Mouse (Mus musculus) cerebellum, adult 11-12 months (tissue): ENCODE measurements around the gene Rnf7.
A peak's percentile ranks its signal among the peaks of the same experiment; 100 is the strongest.
"Not testable (repeated sequence)": the region's sequence is repeated elsewhere in the genome, so short reads cannot be mapped to it uniquely, and the experiment has no call there.

Experiments
- DNase-seq: peaks from one replicate; pipeline ENCODE4 v3.0.0; 2022

The Rnf7 gene

GRCm38 (mm10) chr9:96478071-96478888 lies at the start of gene Rnf7:
Gene Rnf7 (minus strand): TSS chr9:96478675.
- DNase-seq = peak; percentile 99

- DNase-seq = no peak
Measured at GRCm38 (mm10) chr9:96526011-96526410, 47.5 kb upstream of the Rnf7 start.

GRCm38 (mm10) chr9:96524972-96525506 lies 46.6 kb upstream of the Rnf7 start, which contains the start of gene Gm28729:
Gene Gm28729 (minus strand): TSS chr9:96525264.
- no peak for DNase-seq

DNA sequence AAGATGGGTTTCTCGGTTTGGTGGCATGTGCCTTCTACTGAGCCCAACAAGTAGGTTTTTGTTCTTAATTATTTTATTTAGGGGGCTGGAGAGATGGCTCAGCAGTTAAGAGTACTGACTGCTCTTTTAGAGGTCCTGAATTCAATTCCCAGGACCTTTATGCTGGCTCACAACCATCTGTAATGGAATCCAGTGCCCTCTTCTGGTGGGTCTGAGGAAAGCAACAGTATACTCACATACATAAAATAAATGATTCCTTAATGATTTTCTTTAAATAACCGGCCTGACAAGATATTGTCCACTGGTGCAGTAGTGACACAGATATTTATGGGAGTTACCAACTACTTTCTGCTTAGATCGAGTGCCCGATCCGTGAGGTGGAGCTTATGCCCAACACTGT lies 44.7 kb upstream of the Rnf7 start:
- no peak for DNase-seq

DNA sequence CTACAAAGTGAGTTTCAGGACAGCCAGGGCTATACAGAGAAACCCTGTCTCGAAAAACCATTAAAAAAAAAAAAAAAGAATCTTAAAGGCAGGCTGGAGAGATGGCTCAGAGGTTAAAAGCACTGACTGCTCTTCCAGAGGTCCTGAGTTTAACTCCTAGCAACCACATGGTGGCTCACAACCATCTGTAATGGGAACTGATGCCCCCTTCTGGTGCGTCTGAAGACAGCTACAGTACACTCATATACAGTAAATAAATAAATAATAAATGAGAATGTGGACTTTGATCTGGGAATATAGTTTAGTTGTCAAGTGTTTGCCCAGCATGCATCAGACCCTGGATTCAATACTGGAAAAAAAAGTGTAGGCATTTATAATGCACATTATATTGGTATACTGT lies 43.1 kb upstream of the Rnf7 start:
- DNase-seq = not testable (repeated sequence)

DNA sequence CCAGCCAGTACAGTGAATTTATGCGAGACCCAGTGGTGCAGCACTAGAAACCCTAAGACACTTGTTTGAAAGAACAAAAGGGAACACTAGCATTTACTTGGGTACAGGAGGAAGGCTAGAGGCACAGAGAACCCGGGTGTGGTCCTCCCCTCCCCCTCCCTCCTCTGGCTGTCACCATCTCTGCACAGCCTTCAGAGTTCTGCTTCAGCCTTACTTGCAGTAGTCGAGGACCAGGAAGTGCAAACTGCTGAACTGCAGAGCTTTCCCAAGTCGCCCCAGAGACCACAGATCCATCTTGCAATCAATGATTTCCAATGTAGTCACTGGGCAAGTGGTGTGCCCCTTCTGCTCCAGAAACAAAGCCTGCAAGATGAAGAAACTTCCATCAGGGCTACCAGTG lies 39.0 kb upstream of the Rnf7 start:
- no peak for DNase-seq

DNA sequence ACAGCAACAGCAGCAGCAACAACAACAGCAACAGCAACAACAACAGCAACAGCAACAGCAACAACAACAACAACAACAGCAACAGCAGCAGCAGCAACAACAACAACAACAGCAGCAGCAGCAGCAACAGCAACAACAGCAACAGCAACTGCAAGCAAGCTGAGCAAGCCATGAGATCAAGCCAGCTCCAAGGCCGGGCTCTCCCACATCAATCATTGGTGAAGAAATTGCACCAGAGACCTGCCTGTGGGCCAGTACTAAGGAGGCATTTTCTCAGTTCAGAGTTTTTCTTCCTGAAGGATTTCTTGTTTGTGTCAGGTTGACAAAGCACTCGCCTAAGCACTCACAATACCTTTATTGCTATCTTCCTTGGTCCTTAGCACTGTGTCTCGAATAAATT lies 38.3 kb upstream of the Rnf7 start:
- no peak for DNase-seq

DNA sequence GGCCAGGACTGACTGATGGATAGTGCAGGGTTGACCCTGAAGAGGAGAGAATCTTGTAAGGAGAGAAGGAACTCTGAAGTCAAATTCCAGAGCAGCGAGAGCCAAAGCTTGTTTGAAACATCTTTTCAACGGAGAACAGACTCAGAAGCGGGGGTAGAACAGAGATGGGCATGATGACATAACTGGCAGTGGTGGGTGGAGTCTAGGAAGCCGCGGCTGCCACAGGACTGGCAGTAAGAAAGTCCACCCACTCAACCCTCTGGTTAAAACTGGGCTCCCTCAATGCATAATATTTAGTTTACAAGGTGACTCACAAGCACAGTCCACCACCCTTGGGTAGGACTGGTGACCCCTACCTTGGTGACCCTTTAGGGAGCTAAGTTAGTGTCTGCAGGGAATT lies 37.3 kb upstream of the Rnf7 start:
- no peak for DNase-seq

DNA sequence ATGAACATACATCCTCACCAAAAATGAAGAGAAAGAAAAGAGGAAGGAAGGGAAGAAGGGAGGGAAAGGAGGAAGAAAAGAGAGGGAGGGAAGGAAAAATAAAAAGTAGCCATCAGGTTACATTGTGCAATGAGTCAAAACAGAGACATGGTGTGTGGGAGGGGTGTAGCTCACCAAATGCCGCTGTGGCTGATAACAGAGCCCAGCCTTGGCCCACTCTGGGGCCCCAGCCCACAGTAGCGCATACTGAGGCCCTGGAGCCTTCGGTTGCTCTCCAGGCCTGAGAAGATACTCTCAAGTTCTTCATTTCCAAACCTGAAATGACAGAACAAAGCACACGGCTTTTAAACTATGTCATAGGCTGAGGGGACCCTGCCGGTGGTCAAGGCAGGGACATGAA lies 35.8 kb upstream of the Rnf7 start:
- DNase-seq = no peak

DNA sequence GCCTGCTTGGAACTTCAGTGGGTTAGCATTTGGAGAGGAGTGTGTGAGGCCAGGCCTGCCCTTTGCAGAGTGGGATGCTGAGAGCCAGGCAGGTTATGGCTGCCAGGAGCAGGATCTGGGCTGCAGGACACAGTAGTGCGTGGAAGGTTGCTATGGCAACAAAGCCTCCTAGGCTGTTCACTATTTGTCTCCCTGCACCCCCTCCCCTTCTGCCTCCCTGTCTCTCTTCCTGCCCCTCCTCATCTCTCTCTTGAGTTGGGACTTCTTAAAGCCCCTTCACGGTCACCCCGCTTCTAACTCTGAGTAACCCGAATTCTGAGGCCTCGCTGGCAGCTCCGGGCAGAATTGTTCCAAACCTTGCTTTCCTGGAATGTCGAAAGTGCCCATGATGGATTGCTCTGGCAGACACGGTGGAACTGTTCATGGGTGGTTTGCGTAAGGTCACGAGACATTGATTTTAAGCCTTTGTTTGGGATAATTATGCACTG lies 27.6 kb upstream of the Rnf7 start:
- DNase-seq = no peak

- DNase-seq = no peak
Measured at GRCm38 (mm10) chr9:96505156-96505555, 26.7 kb upstream of the Rnf7 start.

DNA sequence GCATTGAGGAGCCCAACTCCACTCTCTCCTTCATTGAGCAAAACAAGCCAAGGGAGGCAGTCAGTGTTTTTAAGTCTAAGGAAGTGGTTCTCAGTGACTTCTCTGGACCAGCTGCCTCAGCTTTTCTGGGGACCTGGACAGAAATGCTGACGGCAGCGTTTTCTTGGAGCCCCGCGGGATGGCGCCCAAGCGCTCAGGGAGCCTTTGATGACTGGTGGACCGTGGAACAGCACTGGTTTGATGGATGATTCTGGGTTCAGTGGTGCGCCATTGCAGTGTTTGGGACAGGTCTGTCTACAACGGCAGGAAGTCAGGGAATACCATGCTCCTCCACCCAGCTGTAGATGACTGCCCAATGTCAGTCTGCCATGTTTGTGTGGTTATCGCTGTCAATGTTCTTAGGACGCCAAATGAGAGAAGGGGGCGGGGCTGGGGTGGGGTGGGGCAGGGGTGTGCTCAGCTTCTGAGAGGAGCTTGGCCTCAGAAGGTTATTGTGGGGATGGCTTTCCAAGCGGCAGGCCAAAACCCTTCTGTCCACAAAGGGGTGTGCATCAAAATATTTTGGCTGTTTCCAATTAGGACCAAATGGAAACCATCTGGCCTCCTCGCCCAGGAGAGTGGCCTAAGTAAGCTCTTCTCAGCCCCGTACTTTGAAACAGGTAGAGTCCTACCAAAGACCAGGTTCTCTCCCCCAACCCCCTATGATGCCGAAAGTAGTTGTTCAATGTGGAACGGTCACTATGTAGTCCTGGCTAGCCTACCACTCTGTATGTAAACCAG lies 25.8 kb upstream of the Rnf7 start:
- no peak for DNase-seq

- peak; percentile 52 for DNase-seq
Measured at GRCm38 (mm10) chr9:96502856-96503610, 24.6 kb upstream of the Rnf7 start.

GRCm38 (mm10) chr9:96501217-96501616 lies 22.7 kb upstream of the Rnf7 start:
- no peak for DNase-seq

GRCm38 (mm10) chr9:96493212-96493611 lies 14.7 kb upstream of the Rnf7 start:
- DNase-seq = no peak

- no peak for DNase-seq
Measured at GRCm38 (mm10) chr9:96491810-96492209, 13.3 kb upstream of the Rnf7 start.

- DNase-seq = not testable (repeated sequence)
Measured at GRCm38 (mm10) chr9:96487869-96488268, 9.4 kb upstream of the Rnf7 start.

GRCm38 (mm10) chr9:96483648-96484047 lies 5.2 kb upstream of the Rnf7 start:
- DNase-seq = no peak

GRCm38 (mm10) chr9:96483028-96483427 lies 4.6 kb upstream of the Rnf7 start:
- DNase-seq = no peak

DNA sequence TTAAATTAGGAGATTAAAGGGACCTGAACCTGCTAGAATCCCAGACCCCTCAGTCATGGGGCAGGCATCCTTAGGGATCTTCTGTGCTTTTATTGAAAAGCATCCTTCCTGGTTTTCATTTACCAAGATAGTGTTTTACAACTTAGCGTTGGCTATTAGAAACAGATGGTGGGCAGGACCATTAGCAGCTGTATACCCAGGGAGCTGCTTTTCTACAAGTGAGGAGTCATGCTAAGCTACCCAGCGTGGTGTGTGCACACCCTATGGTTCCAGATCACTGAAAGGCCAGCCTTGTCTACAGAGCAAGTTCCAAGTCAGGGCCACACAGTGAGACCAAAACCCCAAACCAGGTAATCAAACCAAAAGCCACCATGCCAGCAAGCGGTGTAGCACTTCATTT lies 6.1 kb downstream of the Rnf7 start:
- DNase-seq = no peak

- DNase-seq = not testable (repeated sequence)
Measured at GRCm38 (mm10) chr9:96471681-96472080, 6.8 kb downstream of the Rnf7 start.

DNA sequence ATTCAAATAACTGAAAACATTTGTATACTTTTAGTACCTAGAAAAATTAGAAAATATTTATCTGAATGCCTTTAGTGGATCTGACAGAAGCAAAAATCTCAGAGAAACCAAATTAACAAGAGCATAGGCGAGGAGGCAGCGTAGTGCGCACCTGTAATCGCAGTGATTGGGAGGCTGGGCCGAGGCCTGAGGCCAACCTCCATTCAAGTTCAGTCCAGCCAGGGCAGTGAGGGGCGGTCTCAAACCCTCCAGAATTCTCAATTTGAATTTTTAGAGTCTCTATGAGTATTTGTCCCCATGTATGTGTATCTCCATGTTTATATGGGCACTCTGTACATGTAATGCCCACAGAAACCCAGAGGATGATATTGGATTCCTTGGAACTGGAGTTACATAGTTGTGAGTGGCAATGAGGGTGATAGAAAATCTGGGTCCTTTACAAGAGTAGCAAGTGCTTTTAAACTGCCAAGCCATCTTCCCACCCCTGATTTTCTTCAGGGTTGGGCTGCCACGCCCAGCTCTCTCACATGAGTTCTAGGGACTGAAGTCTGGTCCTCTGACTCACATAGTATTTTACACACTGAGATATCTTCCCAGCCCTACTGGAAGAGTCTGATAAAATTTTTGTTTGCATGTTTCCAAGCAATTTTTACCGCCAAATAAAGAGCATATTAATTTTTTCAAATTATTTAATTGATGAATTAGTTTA lies 8.1 kb downstream of the Rnf7 start:
- DNase-seq = no peak
